Mouse (Mus musculus) embryonic facial prominence, embryonic 11.5 days (tissue): ENCODE measurements around the gene Samd5. TPM values are rescaled to one million over a fixed set of nuclear protein-coding genes. Genes with fewer than 3 reads are reported as not detected.

Experiments
- ATAC-seq: fragments of 200-750 bp; cut with Nextera tagmentation; replicated peaks from 2 replicates; pipeline ENCODE4 v1.8.0; 2017; ENCODE audit warnings: low read depth; ENCODE audit not compliant: insufficient number of reproducible peaks, low FRiP score, low TSS enrichment
- DNase-seq: peaks from one replicate; pipeline ENCODE4 v3.0.0-alpha.2; 2015; ENCODE audit warnings: low spot score
- H3K27ac ChIP-seq: fragments of 300-500 bp; sonication (generic); replicated peaks from 2 replicates; pipeline ENCODE4 v1.5.1; 2014; ENCODE audit warnings: mild to moderate bottlenecking, low read depth, low read length, control low read depth
- H3K27me3 ChIP-seq: fragments of 300-500 bp; sonication (generic); 2 replicates; pipeline ENCODE4 v1.6.1; 2014; ENCODE audit warnings: mild to moderate bottlenecking, low read length, moderate library complexity, mixed read lengths; ENCODE audit not compliant: control insufficient read depth, insufficient read depth
- H3K36me3 ChIP-seq: fragments of 300-500 bp; sonication (generic); replicated peaks from 2 replicates; pipeline ENCODE4 v1.6.1; 2014; ENCODE audit warnings: low read depth, mild to moderate bottlenecking, low read length, moderate library complexity, mixed read lengths; ENCODE audit not compliant: control insufficient read depth, insufficient read depth
- H3K4me1 ChIP-seq: fragments of 300-500 bp; sonication (generic); 2 replicates; pipeline ENCODE4 v1.6.1; 2014; ENCODE audit warnings: low read length, mixed read lengths; ENCODE audit not compliant: control insufficient read depth, insufficient read depth
- H3K4me2 ChIP-seq: fragments of 300-500 bp; sonication (generic); 2 replicates; pipeline ENCODE4 v1.6.1; 2014; ENCODE audit warnings: low read depth, mild to moderate bottlenecking, control low read depth, low read length, moderate library complexity
- H3K4me3 ChIP-seq: fragments of 300-500 bp; sonication (generic); 2 replicates; pipeline ENCODE4 v1.5.1; 2014; ENCODE audit warnings: low read depth, low read length, control low read depth
- H3K9ac ChIP-seq: fragments of 300-500 bp; sonication (generic); replicated peaks from 2 replicates; pipeline ENCODE4 v1.6.1; 2014; ENCODE audit warnings: mild to moderate bottlenecking, control low read depth, low read length
- H3K9me3 ChIP-seq: fragments of 300-500 bp; sonication (generic); replicated peaks from 2 replicates; pipeline ENCODE4 v1.6.1; 2016; ENCODE audit warnings: mild to moderate bottlenecking, low read length, inconsistent platforms, mixed read lengths; ENCODE audit not compliant: control insufficient read depth
- WGBS: fragments of 180-500 bp; shearing (Covaris S2); extraction: QIAGEN DNeasy Blood & Tissue Kit; methylation state at CpG from one replicate; pipeline ENCODE4 v1.1.7; 2014; 5-methylcytosine and 5-hydroxymethylcytosine counted together
- polyA plus RNA-seq: library from polyadenylated mRNA; unstranded; fragments of >200 nt; fragmentation: Nextera tagmentation; extraction: Ambion mirVana; gene quantifications from 2 replicates; pipeline ENCODE4 v1.2.1, GENCODE M21; 2014

Samd5 gene
- polyA plus RNA-seq, 1 experiment from 2014 or later, result 5.9 TPM

GRCm38 (mm10) chr10:9602389-9602788 lies 72.6 kb downstream of the Samd5 start:
- no peaks in the 10 kb centered on the region for H3K36me3 ChIP-seq
- H3K4me2 ChIP-seq, result no peak overlapping the region
- no peak overlapping the region for H3K27ac ChIP-seq
- ATAC-seq (no peak), DNase-seq (no peak)
- no peak overlapping the region for H3K4me3 ChIP-seq
- H3K9me3 ChIP-seq, result no peaks in the 10 kb centered on the region
- no peaks in the 10 kb centered on the region for H3K4me1 ChIP-seq
- no peak overlapping the region for H3K9ac ChIP-seq
- WGBS, result 89% methylated on average over 4 of the region's 4 CpGs
- H3K27me3 ChIP-seq, result no peaks in the 10 kb centered on the region

- no peaks in the 10 kb centered on the region for H3K9me3 ChIP-seq
- H3K9ac ChIP-seq, result no peak overlapping the region
- H3K27ac ChIP-seq, result no peak overlapping the region
- no peak overlapping the region for H3K4me3 ChIP-seq
- ATAC-seq (no peak), DNase-seq (no peak)
- no peaks in the 10 kb centered on the region for H3K27me3 ChIP-seq
- H3K4me1 ChIP-seq, result no peaks in the 10 kb centered on the region
- H3K4me2 ChIP-seq, result no peak overlapping the region
- no peaks in the 10 kb centered on the region for H3K36me3 ChIP-seq
- WGBS, result 95% methylated on average over 5 of the region's 5 CpGs
Observed at GRCm38 (mm10) chr10:9596228-9596627, 78.8 kb downstream of the Samd5 start.

GRCm38 (mm10) chr10:9594666-9595065 lies 80.3 kb downstream of the Samd5 start:
- DNase-seq, result no peak
- H3K36me3 ChIP-seq, result no peaks in the 10 kb centered on the region
- H3K27me3 ChIP-seq, result no peaks in the 10 kb centered on the region
- WGBS, result 83% methylated on average over 4 of the region's 4 CpGs
- H3K9me3 ChIP-seq, result no peaks in the 10 kb centered on the region
- no peak overlapping the region for H3K9ac ChIP-seq
- no peak for ATAC-seq
- no peak overlapping the region for H3K27ac ChIP-seq
- H3K4me1 ChIP-seq, result no peaks in the 10 kb centered on the region
- H3K4me3 ChIP-seq, result no peak overlapping the region
- H3K4me2 ChIP-seq, result no peak overlapping the region

GRCm38 (mm10) chr10:9590606-9591005 lies 84.4 kb downstream of the Samd5 start:
- H3K4me2 ChIP-seq, result no peak overlapping the region
- 92% methylated on average over 2 of the region's 2 CpGs for WGBS
- H3K4me3 ChIP-seq, result no peak overlapping the region
- H3K9ac ChIP-seq, result no peak overlapping the region
- no peak for DNase-seq
- no peak overlapping the region for H3K27ac ChIP-seq
- H3K27me3 ChIP-seq, result no peaks in the 10 kb centered on the region
- no peaks in the 10 kb centered on the region for H3K36me3 ChIP-seq
- H3K9me3 ChIP-seq, result no peaks in the 10 kb centered on the region
- no peak for ATAC-seq
- H3K4me1 ChIP-seq, result no peaks in the 10 kb centered on the region

GRCm38 (mm10) chr10:9586328-9586727 lies 88.7 kb downstream of the Samd5 start:
- H3K4me1 ChIP-seq, result no peaks in the 10 kb centered on the region
- no peaks in the 10 kb centered on the region for H3K36me3 ChIP-seq
- no peak overlapping the region for H3K9ac ChIP-seq
- no peak for DNase-seq
- H3K4me3 ChIP-seq, result no peak overlapping the region
- no peak for ATAC-seq
- H3K27me3 ChIP-seq, result no peaks in the 10 kb centered on the region
- H3K4me2 ChIP-seq, result no peak overlapping the region
- H3K27ac ChIP-seq, result no peak overlapping the region
- no peaks in the 10 kb centered on the region for H3K9me3 ChIP-seq
- 85% methylated on average over 5 of the region's 5 CpGs for WGBS

GRCm38 (mm10) chr10:9579374-9579773 lies 95.6 kb downstream of the Samd5 start:
- Histone ChIP-seq H3K27ac (no peak overlapping the region), H3K4me1 (no peaks in the 10 kb centered on the region), H3K9ac (no peak overlapping the region), H3K4me2 (no peak overlapping the region), H3K36me3 (no peaks in the 10 kb centered on the region), H3K4me3 (no peak overlapping the region), H3K27me3 (no peaks in the 10 kb centered on the region), H3K9me3 (no peaks in the 10 kb centered on the region)
- no peak for DNase-seq
- no peak for ATAC-seq
- 87% methylated on average over 5 of the region's 5 CpGs for WGBS

- DNase-seq, result peak; percentile 68
- 27% methylated on average over 4 of the region's 4 CpGs for WGBS
Observed at GRCm38 (mm10) chr10:9575605-9576004, 99.4 kb downstream of the Samd5 start.

GRCm38 (mm10) chr10:9574135-9574534 lies 100.9 kb downstream of the Samd5 start:
- Histone ChIP-seq H3K27ac (no peak overlapping the region), H3K4me1 (no peaks in the 10 kb centered on the region), H3K36me3 (no peaks in the 10 kb centered on the region), H3K27me3 (no peaks in the 10 kb centered on the region), H3K9me3 (no peaks in the 10 kb centered on the region), H3K4me3 (no peak overlapping the region), H3K4me2 (no peak overlapping the region), H3K9ac (no peak overlapping the region)
- DNase-seq (no peak), ATAC-seq (no peak)
- WGBS, result 81% methylated on average over 4 of the region's 4 CpGs

More at GRCm38 (mm10) chr10:9575605-9576004, 99.4 kb downstream of the Samd5 start:
- ATAC-seq, result peak; percentile 73
- no peaks in the 10 kb centered on the region for H3K36me3 ChIP-seq
- H3K4me3 ChIP-seq, result no peak overlapping the region
- no peaks in the 10 kb centered on the region for H3K4me1 ChIP-seq
- H3K27me3 ChIP-seq, result no peaks in the 10 kb centered on the region
- no peak overlapping the region for H3K27ac ChIP-seq
- no peak overlapping the region for H3K4me2 ChIP-seq
- no peak overlapping the region for H3K9ac ChIP-seq
- no peaks in the 10 kb centered on the region for H3K9me3 ChIP-seq
